Mouse (Mus musculus) right cerebral cortex, postnatal 14 days (tissue): Measurements from ENCODE around the gene Myh9.
A peak's percentile ranks its signal among the peaks of the same experiment; 100 is the strongest.
"Not testable (repeated sequence)": the region's sequence is repeated elsewhere in the genome, so short reads cannot be mapped to it uniquely, and the experiment has no call there.

Source experiments
- DNase-seq: peaks from one replicate; pipeline ENCODE4 v3.0.0; 2022

The Myh9 gene

DNA sequence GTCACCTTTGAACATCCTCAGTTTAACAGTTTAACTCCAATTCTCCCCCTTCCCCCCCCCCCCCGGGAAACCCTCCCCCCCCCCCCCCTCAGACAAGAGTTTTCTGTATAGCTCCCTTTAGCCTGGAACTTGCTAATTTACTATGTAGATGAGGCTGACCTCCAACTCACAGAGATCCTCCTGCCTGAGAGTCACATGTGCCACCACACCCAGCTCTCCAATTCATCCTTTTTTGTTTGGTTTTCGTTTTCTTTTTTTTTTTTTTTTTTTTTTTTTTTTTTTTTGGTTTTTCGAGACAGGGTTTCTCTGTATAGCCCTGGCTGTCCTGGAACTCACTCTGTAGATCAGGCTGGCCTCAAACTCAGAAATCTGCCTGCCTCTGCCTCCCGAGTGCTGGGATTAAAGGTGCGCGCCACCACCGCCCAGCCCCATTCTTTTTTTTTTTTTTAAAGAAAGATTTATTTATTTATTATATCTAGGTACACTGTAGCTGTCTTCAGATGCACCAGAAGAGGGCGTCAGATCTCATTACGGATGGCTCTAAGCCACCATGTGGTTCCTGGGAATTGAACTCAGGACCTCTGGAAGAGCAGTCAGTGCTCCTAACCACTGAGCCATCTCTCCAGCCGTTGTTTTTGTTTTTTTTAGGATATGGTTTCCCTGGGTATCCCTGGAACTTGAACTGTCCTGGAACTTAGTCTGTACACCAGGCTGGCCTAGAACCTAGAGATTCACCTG, 25.4 kb upstream of the Myh9 start:
- DNase-seq, result not testable (repeated sequence)

- DNase-seq, result no peak
Measured at GRCm38 (mm10) chr15:77866583-77867220, 24.7 kb upstream of the Myh9 start.

DNA sequence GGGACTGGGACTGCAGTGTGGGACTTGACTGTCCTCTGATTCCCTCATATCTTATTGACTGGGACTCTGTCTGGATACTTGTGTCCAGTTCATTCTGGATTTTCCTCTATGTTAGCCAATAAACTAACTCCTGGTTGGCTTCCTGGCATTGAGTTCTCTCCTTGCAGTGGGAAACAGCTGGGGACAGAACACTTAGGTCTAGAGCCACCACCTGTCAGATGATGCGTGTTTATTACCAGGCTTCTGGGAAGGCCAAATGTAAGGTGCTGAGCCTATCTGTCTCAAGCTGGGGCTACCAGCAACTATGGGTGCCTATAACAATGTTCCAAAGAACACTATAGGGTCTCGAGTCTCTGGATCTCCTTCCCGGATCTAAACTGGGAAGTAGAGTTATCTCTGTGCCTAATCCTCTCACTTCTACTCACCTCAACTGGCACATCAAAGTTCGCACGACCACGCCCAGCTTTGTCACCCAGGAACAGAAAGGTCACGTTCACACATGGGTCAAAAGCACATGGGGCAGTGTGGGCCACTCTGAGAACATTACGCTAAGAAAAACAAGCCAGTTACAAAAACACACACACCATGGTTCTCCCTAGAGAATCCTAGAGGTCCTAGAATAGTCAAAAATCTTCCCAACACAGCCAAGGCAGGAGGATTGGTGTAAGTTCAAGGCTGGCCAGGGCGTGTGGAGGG, 22.2 kb upstream of the Myh9 start:
- DNase-seq, result no peak

DNA sequence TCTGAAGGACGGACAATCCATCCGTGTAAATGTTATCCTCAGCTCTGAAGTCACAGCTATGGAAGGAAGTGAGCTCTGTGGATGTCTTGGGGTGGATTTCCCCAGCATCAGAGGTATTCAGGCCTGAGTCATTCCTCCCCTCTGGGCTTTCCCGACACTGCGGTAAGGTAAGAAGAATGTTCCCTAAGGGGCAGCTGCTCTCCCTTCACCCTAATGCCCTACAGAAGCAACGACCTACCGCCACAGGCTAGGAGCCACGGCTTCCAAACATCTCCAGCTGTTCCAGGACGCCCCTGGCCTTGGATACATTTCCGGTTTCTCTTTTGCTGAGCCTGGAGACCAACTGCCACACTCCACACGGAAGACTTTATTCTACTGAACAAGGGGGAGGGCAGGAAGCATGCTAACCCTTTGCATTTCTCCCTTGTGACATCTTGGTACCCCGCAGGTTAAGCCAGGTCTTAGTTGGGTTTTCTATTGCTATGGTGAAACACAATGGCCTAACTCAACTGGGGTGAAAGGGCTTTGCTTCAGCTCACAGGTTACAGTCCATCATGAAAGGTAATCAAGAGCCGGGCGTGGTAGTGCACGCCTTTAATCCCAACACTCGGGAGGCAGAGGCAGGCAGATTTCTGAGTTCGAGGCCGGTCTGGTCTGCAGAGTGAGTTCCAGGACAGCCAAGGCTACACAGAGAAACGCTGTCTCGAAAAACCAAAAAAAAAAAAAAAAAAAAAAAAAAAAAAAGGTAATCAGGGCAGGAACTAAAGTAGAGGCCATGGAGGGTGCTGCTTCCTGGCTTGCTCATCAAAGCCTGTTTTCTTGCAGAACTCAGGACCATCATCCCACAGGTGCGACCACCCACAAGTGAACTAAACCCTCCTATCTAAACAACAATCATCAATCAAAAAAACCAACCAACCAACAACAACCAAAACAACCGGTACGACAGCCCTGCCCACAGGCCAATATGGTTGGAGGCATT, 21.3 kb upstream of the Myh9 start:
- no peak for DNase-seq

DNA sequence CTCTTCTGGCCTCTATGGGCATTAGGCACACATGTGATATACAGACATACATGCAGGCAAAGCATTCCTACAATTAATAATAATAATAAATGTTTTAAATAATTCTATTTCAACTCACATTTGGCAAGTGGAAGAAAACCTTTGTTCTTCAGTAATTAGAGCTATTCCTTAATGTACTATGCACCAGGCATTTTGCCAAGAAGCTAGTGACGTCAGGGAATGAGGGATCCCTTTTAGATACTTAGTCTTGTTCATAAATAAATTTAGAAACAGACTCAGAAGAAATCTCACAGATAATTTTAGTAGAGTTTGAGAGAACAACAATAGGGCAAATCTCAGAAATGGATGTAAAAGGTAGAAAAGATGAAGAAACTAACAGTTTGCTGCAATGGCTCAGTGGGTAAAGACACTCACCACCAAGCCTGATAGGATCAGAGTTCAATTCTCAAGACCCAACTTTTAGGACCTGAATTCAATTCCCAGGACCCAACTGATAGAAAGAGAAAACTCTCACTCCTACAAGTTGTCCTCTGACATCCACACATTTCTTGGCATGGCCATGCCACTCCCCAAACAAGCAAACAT, 18.2 kb upstream of the Myh9 start:
- DNase-seq, result no peak

- DNase-seq, result peak; percentile 51
Measured at GRCm38 (mm10) chr15:77857662-77858156, 15.7 kb upstream of the Myh9 start.

- no peak for DNase-seq
Measured at GRCm38 (mm10) chr15:77856541-77856940, 14.6 kb upstream of the Myh9 start.

GRCm38 (mm10) chr15:77855301-77855700, 13.3 kb upstream of the Myh9 start:
- no peak for DNase-seq

DNA sequence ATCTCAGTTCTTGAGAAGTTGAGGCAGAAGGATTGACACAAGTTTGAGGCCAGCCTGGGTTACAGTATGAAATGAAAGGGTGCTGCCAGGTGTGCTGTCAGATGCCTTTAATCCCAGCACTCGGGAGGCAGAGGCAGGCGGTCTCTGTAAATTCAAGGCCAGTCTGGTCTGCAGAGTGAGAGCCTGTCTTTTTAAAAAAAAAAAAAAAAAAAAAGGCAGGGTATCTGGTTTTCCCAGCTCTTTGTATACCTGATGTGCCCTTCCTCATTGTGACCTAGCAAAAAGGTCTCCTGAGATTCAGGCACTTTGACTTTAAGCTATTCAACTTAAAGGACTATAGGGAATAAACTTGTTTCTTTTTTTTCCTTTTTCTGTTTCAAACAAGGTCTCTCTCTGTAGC, 10.0 kb upstream of the Myh9 start:
- no peak for DNase-seq

- no peak for DNase-seq
Measured at GRCm38 (mm10) chr15:77851136-77851535, 9.2 kb upstream of the Myh9 start.

DNA sequence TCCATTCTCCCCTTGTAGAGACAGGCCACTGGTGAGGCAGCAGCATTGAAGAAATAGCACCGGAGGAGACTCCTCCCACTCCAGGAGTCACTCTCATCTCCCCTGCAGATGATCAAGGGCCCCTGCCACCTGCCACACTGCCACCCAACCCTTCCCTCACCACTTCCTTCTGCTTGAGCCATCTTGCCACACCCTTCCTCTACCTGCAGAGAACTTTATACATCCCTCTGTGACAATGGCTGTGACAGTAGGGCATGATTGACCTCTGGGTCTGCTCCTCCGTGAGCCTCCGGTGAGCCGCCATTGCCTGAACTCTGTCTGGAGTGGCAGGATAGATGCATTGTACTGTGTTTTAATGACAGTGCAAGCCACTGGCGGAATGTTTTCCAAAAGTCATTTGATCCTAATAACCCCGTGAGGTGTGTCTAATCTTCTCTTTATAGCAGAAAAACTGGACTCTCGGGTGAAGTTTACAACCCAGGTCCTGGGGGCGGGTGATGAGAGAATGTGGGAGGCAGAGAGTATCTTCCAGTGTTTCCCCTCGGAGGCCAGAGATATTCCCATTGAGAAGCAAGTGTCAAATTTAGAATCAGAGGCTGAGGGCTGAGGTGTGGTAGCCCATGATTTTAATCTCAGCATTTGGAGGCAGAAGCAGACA, 7.7 kb upstream of the Myh9 start:
- no peak for DNase-seq

DNA sequence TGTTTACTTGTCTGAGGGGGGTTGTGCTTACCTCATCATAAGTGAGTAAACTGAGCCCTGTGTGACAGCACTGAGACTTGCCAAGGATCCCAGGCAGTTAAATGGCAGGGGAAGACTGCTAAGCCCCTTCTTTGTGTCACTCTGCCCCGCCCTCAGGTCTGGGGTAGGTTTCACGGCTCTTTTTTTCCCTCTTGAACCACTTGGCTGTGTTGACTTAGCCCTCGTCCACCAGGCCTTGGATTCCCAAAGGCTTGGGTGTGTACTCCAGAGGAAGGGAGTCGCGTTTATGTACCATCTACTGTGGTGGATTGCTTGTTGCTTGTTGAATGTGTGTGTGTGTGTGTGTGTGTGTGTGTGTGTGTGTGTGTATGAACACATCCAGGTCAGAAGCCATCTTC, 7.1 kb upstream of the Myh9 start:
- DNase-seq, result no peak

DNA sequence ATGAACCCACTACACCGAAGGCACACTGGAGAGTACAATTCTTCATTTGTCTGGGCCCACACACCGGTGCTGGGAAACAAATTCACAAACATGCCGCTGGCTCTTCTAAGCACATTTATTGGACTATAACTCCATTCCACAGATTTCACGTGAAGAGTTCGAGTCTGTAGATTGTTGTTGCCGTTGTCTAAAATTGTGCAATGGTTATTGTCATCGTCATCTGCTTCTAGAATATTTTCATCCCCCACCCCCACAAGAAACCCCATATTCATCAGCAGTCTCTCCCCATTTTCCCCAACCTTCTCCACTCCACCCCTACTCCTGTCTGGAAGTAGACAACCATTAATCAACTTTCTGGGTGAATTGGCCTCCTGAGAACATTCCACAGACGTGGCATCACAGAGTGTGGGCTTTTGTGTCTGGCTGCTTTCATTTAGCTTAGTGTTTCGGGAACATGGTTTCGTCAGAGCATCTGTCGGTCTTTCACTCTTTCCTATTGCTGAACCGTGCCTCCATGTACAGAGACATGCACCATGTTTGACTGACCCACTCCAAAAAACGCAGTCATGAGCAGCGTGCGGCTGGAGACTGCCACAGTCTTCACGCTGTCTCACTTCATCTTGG, 6.6 kb upstream of the Myh9 start:
- no peak for DNase-seq

DNA sequence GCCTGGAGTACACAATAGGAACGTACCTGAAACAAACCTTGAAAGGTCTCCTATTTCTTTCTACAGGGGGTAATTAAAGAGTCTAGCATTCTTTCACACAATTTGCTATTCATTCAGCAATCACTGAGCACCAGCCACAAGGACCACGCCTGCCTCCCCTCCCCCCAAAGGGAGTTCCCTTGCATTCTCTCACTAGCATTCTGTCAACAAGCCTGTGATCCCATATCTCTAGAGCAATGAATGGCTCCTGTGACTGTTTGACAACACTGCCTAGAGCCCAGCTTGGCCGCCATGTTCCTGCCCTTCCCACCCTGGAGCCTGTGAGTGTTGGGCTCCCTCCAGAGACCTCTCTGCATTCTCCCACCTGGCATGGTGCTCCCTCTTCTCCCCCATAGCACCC, 5.9 kb upstream of the Myh9 start:
- no peak for DNase-seq

- no peak for DNase-seq
Measured at GRCm38 (mm10) chr15:77847108-77847507, 5.1 kb upstream of the Myh9 start.

DNA sequence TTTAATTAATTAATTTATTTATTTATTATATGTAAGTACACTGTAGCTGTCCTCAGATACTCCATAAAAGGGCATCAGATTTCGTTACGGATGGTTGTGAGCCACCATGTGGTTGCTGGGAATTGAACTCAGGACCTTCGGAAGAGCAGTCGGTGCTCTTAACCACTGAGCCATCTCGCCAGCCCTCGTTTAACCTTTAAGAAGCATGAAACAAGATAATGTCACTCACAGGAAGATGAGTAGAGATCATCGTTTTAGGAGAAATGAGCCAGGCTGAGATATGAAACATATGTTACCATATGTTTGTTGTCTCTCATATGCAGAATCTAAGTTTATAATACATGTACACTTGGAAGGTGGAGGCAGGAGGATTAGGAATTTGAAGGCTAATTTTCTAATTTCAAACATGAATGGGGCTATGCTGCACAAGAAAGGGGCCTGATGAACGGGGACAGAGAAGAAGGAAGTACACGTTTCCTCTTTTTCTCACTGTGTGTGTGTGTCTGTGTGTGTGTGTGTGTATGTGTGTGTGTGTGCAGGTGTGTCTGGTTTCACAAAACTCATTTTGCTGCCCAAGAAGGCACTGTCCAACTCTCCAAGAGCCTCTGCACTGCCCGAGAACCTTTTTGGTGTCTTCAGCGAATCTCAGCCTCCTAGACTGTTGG, 4.1 kb upstream of the Myh9 start:
- not testable (repeated sequence) for DNase-seq

DNA sequence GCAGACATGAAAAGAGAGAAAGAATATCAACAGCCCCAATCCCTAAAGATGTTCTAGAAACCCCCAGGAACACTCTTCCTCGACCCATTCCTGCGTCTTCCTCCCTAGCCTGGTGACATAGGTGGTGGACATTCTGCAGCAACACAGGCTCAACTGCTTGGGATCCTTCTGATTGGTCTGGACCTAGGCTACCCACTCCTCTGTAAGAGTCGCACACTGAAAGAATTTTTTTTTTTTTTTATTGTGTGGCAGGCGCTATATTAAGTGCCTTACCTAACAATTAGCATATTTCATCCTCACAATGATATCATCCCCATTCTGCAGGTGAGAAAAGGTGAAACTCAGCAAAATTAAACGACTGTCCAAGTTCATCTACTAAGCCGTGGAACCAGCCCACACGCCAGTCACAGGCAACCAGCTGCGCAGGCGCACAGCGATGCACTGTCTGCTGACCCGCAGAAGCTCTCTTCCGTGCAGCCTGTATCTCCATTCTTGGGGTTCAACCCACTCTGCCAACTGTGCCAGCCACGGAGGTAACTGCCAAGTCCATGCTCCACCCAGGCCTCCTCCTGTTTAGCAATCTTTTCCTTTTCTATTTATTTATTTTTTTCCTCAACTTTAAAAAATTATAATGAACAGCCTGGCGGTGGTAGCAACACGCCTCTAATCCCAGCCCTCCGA, 3.1 kb upstream of the Myh9 start:
- DNase-seq, result no peak

- no peak for DNase-seq
Measured at GRCm38 (mm10) chr15:77844048-77844447, 2.1 kb upstream of the Myh9 start.

DNA sequence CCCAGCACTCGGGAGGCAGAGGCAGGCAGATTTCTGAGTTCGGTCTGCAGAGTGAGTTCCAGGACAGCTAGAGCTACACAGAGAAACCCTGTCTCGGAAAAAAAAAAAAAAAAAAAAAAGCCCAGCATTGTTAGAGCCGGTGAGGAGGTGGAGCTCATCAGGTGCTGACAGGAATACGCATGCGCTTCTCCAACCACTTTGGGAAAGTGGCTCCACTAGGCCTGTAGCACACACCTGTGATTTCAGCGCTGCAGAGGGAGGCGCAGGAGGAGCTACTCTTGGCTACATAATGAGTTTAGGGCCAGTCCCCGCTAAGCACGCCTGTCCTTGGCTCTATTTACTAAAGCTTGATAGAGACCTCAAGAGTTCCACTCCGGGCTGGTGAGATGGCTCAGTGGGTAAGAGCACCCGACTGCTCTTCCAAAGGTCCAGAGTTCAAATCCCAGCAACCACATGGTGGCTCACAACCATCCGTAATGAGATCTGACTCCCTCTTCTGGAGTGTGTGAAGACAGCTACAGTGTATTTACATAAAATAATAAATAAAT, 1.6 kb upstream of the Myh9 start:
- DNase-seq, result not testable (repeated sequence)

DNA sequence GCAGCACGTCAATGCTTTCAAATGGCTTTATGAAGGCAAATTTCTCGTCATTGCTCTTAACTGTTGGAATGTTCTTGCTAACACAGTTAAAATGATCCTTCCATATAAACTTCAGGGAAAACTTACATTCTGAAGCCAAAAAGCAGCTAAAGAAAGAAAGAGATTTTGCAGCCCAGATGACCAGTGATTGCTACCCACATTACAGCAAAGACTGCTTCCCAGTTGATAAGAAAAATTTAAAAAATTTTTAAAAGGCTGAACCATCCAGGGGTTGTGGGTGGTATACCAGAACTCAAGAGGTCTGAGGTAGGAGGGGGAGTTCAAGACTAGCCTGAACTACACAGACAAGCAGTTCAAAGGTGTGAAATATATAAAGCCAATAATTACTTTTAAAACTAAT, 1.1 kb upstream of the Myh9 start:
- DNase-seq, result no peak
